Mouse (Mus musculus) intestine, embryonic 15.5 days (tissue): ENCODE measurements around the gene Cbs. TPM values are rescaled to one million over a fixed set of nuclear protein-coding genes. Genes with fewer than 3 reads are reported as not detected.

Experiments used
- polyA plus RNA-seq: library from polyadenylated mRNA; unstranded; fragments of >200 nt; fragmentation: Nextera tagmentation; extraction: Ambion mirVana; gene quantifications from 2 replicates; pipeline ENCODE4 v1.2.1, GENCODE M21; 2015

Cbs gene
- polyA plus RNA-seq, 1 experiment from 2014 or later: 9.5 TPM

Other genes with a start within 250 kb of the Cbs start
- 45.3 and 47.0 TPM in 2 replicates for gene Wdr4, start 117.3 kb downstream of the Cbs start, polyA plus RNA-seq
- 404 and 457 TPM in 2 replicates for gene Ndufv3, start 117.1 kb downstream of the Cbs start, polyA plus RNA-seq
- 28.5 and 29.8 TPM in 2 replicates for gene Pknox1, start 72.5 kb downstream of the Cbs start, polyA plus RNA-seq
- gene U2af1, start 21.7 kb upstream of the Cbs start, polyA plus RNA-seq: 278 and 287 TPM in 2 replicates
- 0.15 and 0.16 TPM in 2 replicates for gene Cryaa, start 40.6 kb upstream of the Cbs start, polyA plus RNA-seq
- 8.8 and 9.2 TPM in 2 replicates for gene Sik1, start 218.6 kb upstream of the Cbs start, polyA plus RNA-seq